Mouse (Mus musculus): ENCODE data around the gene Gm49396. TPM values are rescaled to one million over a fixed set of nuclear protein-coding genes. Genes with fewer than 3 reads are reported as not detected.

Gene Gm49396
- total and polyA plus RNA-seq, 2 experiments from 2014 or later: 3.7 to 6.4 TPM

- 95% methylated on average over 7 of the region's 7 CpGs for WGBS
These were observed 22.0 kb downstream of the Gm49396 start for GRCm38 (mm10) chr7:30585170-30585569.

GRCm38 (mm10) chr7:30586455-30587020 is 23.4 kb downstream of the Gm49396 start:
- no peak overlapping the region for H3K9ac ChIP-seq (replicated peaks; ENCODE audit: low read length)
- H3K4me3 ChIP-seq (ENCODE audit: low read length): no peak overlapping the region
- H3K4me2 ChIP-seq (ENCODE audit: low read depth, low read length): peak overlapping the region; percentile 93
- peaks cover 44% of the 10 kb centered on the region for H3K36me3 ChIP-seq (ENCODE audit: insufficient read depth, low read length)
- no peaks in the 10 kb centered on the region for H3K9me3 ChIP-seq (ENCODE audit: low read length)
- DNase-seq (ENCODE audit: low spot score): no peak
- 84% methylated on average over 28 of the region's 28 CpGs for WGBS
- ATAC-seq: no peak
- no peaks in the 10 kb centered on the region for H3K27me3 ChIP-seq (ENCODE audit: insufficient read depth, low read length)
- peaks cover 8% of the 10 kb centered on the region for H3K4me1 ChIP-seq (ENCODE audit: insufficient read depth, low read length)
- no peak for TF ChIP-seq CTCF (IDR thresholded peaks at IDR 0.05; ENCODE audit: low read depth)
- no peak overlapping the region for H3K27ac ChIP-seq

More at GRCm38 (mm10) chr7:30585170-30585569, 22.0 kb downstream of the Gm49396 start:
- no peak overlapping the region for H3K9ac ChIP-seq (replicated peaks; ENCODE audit: low read length)
- H3K4me2 ChIP-seq (ENCODE audit: low read depth, low read length): no peak overlapping the region
- peaks cover 8% of the 10 kb centered on the region for H3K4me1 ChIP-seq (ENCODE audit: insufficient read depth, low read length)
- H3K27me3 ChIP-seq (ENCODE audit: insufficient read depth, low read length): no peaks in the 10 kb centered on the region
- H3K36me3 ChIP-seq (ENCODE audit: insufficient read depth, low read length): peaks cover 56% of the 10 kb centered on the region
- no peak overlapping the region for H3K4me3 ChIP-seq (ENCODE audit: low read length)
- no peak overlapping the region for H3K27ac ChIP-seq
- DNase-seq (ENCODE audit: low spot score) (no peak), ATAC-seq (no peak)
- no peak for TF ChIP-seq CTCF (IDR thresholded peaks at IDR 0.05; ENCODE audit: low read depth)
- H3K9me3 ChIP-seq (ENCODE audit: low read length): no peaks in the 10 kb centered on the region

- ATAC-seq (peak; percentile 24), DNase-seq (ENCODE audit: low spot score) (peak; percentile 44)
- WGBS: 1% methylated on average over 62 of the region's 67 CpGs
- H3K9me3 ChIP-seq (ENCODE audit: low read length): no peaks in the 10 kb centered on the region
- peak overlapping the region; percentile 96 for H3K27ac ChIP-seq
- no peak for TF ChIP-seq CTCF (IDR thresholded peaks at IDR 0.05; ENCODE audit: low read depth)
- H3K27me3 ChIP-seq (ENCODE audit: insufficient read depth, low read length): no peaks in the 10 kb centered on the region
- peak overlapping the region; percentile 93 for H3K4me2 ChIP-seq (ENCODE audit: low read depth, low read length)
- peaks cover 29% of the 10 kb centered on the region for H3K36me3 ChIP-seq (ENCODE audit: insufficient read depth, low read length)
- peaks cover 8% of the 10 kb centered on the region for H3K4me1 ChIP-seq (ENCODE audit: insufficient read depth, low read length)
- peak overlapping the region; percentile 95 for H3K4me3 ChIP-seq (ENCODE audit: low read length)
- H3K9ac ChIP-seq (replicated peaks; ENCODE audit: low read length): peak overlapping the region; percentile 99
These were observed 24.9 kb downstream of the Gm49396 start for GRCm38 (mm10) chr7:30587842-30588667.

GRCm38 (mm10) chr7:30588676-30589434 is 25.7 kb downstream of the Gm49396 start, which contains the start of gene Kmt2b:
Kmt2b (minus strand) TSS chr7:30588726.
- Histone ChIP-seq H3K9me3 (ENCODE audit: low read length) (no peaks in the 10 kb centered on the region), H3K4me2 (ENCODE audit: low read depth, low read length) (peak within 1 kb of the TSS; percentile 93), H3K27me3 (ENCODE audit: insufficient read depth, low read length) (no peaks in the 10 kb centered on the region), H3K9ac (replicated peaks; ENCODE audit: low read length) (peak within 1 kb of the TSS; percentile 99), H3K4me1 (ENCODE audit: insufficient read depth, low read length) (peaks cover 8% of the 10 kb centered on the region), H3K27ac (peak within 1 kb of the TSS; percentile 96), H3K36me3 (ENCODE audit: insufficient read depth, low read length) (peaks cover 21% of the 10 kb centered on the region), H3K4me3 (ENCODE audit: low read length) (peak within 1 kb of the TSS; percentile 95)
- under 1% methylated on average over 44 of the region's 68 CpGs for WGBS
- ATAC-seq (peak; percentile 96), DNase-seq (ENCODE audit: low spot score) (peak; percentile 98)
- TF ChIP-seq CTCF (IDR thresholded peaks at IDR 0.05; ENCODE audit: low read depth): no peak

- Histone ChIP-seq H3K27me3 (ENCODE audit: insufficient read depth, low read length) (no peaks in the 10 kb centered on the region), H3K36me3 (ENCODE audit: insufficient read depth, low read length) (peaks cover 18% of the 10 kb centered on the region), H3K4me1 (ENCODE audit: insufficient read depth, low read length) (peaks cover 8% of the 10 kb centered on the region), H3K4me3 (ENCODE audit: low read length) (peak overlapping the region; percentile 95), H3K9me3 (ENCODE audit: low read length) (no peaks in the 10 kb centered on the region), H3K4me2 (ENCODE audit: low read depth, low read length) (peak overlapping the region; percentile 93), H3K27ac (peak overlapping the region; percentile 96), H3K9ac (replicated peaks; ENCODE audit: low read length) (peak overlapping the region; percentile 99)
- WGBS: 30% methylated on average over 40 of the region's 40 CpGs
- peak; percentile 92 for TF ChIP-seq CTCF (IDR thresholded peaks at IDR 0.05; ENCODE audit: low read depth)
- ATAC-seq (peak; percentile 57), DNase-seq (ENCODE audit: low spot score) (peak; percentile 91)
These were observed 26.5 kb downstream of the Gm49396 start for GRCm38 (mm10) chr7:30589435-30590301.

Measured in hindbrain, postnatal 0 days (tissue).